Mouse (Mus musculus) kidney, postnatal 36 days (tissue): ENCODE measurements around the gene Usf3.
A peak's percentile ranks its signal among the peaks of the same experiment; 100 is the strongest.

Experiments used
- DNase-seq, 2 experiments: peaks; one replicate each; pipeline ENCODE4 v3.0.0; 2021 to 2022; ENCODE audit warnings: mixed read lengths in 2 of 2

Gene Usf3

DNA sequence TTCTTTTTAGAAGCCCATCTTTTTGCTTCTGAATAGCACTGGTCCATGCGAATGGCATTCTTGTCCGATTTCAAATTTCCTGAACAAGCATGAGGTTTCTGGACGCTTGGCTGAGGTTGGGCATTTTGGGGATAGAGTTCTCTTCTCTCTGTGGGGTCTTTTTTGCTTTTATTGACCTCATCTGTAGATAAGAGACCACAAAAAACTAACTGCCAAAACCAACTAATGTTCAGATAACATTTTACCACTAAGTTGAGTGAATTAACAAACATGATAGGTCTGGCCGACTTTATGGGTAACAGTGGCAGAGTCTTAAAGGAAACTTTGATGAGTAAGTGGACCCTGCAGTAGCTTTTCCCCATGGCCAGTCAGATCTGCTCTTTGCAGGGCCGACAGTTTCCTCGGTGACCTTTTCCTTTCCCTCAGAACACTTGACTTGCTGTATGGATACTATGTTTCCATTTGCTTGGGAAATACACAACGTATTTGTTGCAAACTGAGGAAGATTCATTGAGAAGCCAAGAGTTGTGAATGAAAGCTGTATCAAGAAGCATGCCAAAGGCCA is 1.0 kb downstream of the Usf3 start:
- no peak for DNase-seq

DNA sequence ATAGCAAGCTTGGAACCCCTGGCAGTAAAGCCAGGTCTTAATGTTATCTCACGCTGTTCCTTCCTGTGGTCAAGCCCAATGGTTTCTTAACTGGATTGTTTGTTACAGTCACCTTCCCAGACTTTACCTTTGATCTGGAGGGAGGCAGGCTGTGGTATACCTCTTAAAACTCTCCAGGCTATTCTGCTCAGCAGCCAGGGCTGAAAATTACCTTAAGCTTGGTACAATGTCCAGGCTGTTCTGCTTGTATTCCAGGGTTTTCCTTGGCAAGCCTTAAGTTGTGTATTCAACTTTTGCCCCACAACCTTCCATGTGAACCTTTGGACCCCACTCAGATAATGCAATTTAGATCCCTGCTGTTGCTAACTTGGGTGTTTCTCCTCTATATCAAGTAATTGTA is 2.0 kb downstream of the Usf3 start:
- DNase-seq, result peak; percentile 51 to 79

DNA sequence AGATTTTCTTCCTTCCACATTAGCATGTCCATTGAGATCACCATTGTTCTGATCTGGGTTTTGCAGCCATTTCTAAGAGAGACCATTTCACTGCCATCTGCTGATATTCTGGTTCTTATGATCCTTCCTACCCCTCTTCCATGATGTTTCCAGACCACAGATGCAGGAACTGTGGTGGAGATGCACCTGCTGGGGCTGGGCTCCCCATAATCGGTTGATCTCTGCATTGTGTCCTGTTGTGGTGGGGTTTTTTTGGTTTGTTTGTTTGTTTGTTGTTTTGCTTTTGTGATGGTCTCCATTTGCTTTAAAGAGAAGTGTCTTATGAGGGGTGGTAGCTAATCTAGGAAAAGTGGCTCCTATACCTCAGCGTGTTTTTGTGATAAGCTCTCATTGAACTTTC is 3.5 kb downstream of the Usf3 start:
- no peak for DNase-seq

DNA sequence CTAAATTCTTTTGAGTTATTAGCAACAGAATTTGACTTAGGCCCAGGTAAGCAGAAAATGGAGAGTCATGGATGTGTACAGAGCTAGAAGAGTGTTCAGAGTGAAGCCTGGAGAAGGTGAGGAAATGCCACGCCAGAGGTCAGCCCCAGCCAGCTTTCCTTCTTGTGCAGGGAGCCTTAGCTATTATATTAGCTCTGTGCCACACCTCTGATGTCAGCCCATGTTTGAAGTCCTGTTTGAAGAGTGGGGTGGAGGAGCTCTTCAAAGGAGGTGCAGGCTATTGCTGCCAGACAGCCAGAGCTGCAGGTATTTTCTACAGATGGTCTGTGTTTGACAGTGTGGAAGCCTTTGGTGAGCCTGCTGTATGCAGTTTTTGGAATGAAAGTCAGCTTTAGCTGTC is 5.5 kb downstream of the Usf3 start:
- no peak for DNase-seq

DNA sequence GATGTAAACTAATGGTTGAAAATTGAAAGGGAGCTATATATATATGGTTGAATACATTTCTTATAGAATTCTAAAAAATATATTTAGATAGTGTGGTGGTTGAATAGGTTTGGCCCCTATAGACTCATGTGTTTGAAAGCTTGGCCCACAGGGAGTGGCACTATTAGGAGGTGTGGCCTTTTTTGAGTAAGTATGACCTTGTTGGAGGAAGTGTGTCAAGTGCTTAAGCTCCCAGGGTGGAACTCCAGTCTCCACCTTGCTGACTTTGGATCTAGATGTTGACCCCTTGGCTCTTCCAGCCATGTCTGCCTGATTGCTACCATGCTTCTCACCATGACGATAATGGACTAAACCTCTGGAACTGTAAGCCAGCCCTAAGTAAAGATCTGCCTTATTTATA is 9.6 kb downstream of the Usf3 start:
- DNase-seq, result no peak

DNA sequence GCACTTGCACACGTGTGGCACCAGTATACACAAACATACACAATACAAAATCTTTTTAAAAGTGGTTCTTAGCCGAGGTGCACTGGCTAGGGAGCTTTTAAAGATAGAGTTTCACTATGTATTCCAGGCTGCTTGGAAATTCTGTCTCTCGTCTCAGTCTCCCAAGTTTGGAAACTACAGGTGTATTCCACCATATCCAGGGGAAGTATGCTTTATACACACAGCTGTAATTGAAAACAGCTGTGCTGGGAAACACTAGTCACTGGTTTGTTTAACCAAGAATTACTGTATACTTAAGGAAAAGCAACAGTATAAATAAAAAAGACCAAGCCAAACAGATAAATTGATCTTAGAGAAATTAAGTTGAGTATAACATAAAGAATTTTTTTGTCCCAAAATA is 11.7 kb downstream of the Usf3 start:
- DNase-seq, result no peak

DNA sequence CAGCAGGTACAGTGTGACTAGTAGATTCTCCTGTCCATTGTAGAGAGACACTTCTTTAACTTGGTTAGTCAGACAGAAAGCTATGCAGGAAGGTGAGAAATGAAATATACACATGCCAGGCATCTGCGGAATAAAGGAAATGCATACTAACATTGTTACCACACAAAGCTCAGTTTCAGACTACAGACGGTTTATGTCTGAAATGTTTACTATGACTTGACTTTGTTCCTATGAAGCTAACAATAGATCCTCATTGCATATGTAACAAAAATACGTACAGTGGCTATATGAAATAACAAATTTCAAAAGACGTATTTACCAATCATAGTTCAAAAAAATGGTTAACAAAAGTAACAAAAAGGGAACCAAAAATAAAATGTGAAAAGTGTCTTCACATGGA is 14.1 kb downstream of the Usf3 start:
- DNase-seq, result no peak

DNA sequence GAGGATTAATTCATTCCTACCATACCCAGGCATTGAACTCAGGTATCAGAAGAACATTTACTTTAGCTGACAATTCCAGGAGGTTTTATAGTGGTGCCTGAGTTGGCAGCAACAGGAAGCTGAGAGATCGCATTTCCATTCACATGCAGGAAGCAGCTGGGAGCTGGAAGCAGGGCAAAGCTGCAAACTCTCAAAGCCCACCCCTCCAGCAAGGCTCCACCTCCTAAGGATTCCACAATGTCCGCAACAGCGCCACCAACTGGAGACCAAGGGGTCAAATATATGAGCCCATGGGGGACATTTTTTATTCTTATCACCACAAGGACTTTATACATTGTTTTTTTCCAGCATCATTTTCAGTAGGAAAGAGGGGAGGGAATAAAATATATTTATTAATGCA is 15.7 kb downstream of the Usf3 start:
- no peak for DNase-seq

DNA sequence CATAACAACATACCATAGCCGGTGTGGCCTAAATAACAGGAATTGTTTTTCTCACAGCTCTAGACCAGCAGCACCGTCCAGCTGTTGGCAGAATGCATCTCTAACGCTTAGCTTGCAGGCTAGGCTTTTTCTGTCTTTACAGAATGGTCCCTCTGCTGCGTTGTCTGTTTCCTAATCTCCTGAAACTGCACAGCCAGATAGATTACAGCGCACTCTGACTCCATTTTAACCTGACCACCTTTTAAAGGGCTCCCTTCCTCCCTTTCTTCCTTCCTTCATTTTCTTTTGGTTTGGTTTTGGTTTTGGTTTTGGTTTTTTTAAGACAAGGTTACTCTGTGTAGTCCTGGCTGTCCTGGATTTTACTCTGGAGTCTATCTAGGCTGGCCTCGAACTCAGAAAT is 17.0 kb downstream of the Usf3 start:
- no peak for DNase-seq

DNA sequence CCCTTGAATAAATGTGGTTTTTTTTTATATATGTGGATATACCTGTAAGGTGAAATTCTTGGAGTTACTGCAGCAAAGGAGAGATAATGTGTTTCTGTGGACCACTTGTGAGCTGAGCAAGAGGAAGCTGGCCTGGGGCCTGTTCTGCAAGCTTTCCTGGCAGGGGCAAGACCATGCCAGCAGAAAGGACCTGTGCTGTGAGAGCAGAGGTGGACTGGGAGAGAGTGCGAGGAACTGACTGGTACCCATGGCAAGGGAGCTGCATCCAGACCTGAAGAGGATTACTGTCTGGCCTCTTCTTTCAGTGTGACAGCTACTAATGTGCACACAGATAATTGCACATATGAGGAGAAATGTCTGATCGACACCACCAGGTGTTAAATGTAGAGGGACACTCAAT is 17.9 kb downstream of the Usf3 start:
- no peak for DNase-seq

DNA sequence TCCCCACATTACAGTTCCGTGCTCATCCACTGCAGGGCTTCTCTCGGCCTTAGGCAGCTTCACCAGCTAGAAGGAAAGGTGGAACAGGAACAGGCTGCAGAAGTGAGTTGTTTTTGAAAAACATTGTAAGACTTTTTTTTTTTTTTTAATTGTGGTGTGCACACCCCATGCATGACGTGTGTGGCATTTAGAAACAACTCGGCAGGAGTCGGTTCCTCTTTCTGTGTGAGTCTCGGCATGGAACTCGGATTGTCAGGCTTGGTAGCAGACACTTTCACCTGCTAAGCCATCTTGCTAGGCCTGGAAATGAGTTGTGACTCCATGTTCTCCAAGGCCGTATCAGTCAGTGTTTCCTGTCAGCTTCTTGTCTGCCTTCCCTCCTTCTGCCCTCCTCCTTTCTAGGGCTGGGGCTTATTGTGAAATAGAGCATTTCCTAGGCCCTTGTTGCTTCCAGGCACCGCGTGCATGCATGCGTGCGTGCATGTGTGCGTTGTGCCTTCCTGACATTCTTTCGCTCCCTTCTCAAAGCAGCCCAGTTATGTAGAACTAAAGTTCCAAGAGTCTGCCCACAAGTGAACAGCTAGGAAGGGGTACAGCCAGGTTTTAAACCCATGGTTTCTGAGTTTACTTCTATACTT is 26.1 kb downstream of the Usf3 start:
- DNase-seq, result no peak

DNA sequence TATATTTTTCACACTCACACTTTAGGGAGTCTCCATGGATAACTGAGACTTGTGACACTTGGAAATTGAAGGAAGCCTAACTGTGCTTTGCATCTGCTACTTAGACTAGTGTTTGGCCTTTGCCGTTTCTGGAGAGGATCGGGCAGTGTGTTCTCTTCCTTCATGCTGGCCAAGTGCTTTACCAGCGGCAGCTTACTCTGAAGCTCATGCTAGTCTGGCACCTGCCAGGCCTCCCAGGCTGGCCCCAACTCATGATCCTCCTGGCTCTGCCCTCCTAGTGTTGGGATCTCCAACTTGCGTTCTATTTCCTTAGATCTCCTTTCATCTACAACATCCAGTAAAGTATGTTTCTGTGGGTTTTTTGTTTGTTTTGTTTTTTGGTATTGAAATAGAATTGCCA is 27.1 kb downstream of the Usf3 start:
- DNase-seq, result no peak

DNA sequence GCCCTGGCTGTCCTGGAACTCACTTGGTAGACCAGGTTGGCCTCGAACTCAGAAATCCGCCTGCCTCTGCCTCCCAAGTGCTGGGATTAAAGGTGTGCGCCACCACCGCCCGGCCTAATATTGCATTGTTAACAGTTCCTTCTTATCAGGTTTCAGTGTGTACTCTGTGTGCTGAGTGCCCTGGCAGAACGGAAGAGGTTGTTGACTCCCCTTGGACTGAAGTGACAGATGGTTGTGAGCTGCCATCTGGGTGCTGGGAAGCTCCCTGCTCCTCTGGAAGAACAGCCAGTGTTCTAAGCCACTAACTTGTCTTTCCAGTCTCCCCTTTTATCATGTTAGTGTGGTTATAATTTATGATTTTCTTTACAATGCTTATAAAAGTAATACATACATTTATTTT is 31.3 kb downstream of the Usf3 start:
- DNase-seq, result no peak

DNA sequence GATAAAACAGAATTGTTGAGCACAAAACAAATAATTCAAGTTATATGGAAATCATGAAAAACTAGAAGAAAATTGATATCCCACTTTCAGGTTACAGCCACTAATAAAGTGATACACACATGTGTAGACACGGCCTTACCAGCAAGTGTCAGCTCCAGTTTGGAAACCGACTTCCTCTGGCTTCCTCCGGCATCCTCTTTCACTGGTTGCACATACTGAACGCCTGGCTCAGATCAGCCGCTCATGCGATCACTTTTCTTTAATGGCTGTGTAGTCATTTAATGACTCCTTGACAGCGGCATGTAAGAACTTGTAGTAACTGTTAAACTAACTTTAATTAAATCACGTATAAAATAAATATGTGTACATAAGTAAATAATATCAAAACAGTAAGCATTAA is 32.9 kb downstream of the Usf3 start:
- no peak for DNase-seq

DNA sequence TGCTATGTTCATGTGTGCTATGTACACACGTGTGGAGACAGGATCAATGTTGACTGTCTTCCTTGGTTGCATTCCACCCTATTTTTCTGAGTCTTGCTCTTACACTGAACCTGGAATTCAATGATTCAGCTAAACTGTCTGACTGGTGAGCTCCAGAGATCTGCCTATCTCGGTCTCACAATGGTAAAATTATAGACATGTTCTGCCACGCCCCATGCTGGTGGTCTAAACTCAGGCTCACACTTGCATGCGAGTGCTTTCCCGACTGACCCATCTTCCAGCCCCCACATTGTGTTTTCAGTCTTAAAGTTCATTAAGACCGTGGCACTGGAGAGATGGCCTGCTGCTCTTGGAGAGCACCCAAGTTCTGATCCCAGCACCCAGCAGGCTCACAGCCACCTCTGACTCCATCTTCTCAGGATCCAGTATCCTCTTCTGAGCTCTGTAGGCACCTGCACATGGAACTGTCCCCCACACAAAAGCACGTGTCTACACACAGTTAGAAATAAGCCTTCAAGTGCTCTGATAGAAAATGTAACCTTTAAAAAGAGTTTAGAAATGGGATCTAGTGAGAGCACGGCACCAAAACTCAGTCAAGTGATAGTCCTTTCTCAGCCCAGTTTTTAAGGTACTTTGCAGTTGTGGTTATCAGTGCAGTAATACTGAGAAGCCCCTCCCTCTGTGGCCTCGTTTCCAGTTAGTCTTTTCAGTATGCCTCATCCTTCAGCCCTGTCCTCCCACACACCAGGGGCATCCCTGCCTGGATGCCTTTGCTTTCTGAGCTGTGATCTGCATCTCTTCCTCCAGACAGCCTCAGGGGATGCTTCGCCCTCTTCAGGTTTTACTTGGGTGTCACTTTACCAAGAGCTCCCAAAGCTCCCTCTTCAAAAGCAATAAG is 37.4 kb downstream of the Usf3 start:
- DNase-seq, result no peak

DNA sequence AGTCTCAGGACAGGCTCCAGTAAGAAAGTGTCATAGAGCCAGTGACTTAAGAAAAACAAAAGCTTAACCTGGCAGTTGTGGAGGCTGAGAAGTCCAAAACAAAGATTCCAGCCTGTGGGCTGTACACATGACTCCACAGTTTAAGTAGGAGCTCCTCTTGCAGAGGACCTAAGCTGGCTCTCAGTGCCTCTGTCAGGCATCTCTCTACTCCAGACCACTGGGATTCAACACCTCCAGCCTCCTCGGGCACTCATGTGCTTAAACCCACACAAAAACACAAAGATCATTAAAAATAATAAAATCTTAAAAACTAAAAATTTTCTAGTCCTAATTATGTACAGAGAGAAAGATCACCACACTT is 38.0 kb downstream of the Usf3 start:
- DNase-seq, result no peak

DNA sequence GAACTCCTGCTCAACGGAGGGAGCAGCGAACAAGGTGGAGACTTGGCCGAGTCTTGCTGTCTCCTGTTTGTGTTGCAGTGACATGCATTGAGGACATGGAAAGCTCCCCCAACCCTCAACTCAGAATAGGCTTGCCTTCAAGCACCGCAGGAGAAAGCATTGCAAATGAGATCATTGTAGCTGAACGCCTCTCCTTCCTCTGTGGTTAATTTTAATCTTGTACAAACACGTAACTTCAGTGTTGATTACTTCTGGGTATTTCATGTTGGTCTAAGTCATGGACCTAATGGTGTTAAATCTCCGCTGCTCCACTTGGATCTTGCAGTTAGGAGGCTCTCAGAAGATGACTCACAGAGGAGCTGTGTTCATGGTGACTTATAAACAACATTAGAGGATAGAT is 39.7 kb downstream of the Usf3 start:
- DNase-seq, result no peak

DNA sequence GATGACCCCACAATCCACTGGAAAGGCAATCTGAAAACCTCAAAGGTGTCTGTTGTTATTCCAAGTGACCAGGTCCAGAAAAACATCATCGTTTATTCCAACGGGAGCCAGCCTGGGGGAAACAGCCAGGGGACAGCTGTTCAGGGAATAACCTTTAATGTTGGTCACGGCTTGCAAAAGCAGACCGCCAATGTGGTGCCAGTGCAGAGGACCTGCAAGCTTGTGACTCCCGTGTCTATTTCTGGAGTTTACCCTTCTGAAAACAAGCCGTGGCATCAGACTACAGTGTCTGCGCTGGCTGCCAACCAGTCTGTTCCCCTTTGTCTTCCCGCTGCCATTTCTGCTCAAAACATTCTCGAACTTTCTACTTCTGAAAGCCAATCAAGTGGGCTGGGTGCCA is 42.5 kb downstream of the Usf3 start:
- DNase-seq, result no peak

DNA sequence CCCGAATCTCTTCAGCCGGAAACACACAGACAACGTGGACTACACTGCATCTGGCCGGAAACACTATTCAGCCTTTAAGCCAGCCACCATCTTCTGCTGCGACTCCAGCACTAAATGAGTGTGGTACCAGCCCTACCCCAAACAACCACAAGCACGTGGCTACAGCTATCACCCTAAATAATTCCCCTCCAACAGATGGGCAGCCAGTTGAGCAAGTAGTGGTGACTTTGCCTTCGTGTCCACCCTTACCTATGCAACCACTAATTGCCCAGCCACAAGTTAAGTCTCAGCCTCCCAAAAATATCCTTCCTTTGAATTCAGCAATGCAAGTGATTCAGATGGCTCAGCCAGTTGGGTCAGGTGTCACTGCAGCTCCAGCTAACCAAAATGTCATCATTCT is 43.4 kb downstream of the Usf3 start:
- no peak for DNase-seq

DNA sequence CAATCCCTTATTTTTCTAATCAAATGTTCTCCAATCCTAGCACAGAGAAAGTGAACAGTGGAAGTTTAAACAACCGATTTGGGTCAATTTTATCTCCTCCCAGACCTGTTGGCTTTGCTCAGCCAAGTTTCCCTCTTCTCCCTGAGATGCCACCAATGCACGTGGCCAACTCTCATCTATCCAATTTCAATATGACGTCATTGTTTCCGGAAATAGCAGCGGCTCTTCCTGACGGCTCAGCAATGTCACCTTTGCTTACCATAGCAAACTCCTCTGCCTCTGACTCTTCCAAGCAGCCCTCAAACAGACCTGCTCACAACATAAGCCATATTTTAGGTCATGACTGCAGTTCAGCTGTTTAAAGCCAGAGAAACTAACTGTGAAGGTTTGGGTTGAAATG is 48.4 kb downstream of the Usf3 start:
- no peak for DNase-seq

DNA sequence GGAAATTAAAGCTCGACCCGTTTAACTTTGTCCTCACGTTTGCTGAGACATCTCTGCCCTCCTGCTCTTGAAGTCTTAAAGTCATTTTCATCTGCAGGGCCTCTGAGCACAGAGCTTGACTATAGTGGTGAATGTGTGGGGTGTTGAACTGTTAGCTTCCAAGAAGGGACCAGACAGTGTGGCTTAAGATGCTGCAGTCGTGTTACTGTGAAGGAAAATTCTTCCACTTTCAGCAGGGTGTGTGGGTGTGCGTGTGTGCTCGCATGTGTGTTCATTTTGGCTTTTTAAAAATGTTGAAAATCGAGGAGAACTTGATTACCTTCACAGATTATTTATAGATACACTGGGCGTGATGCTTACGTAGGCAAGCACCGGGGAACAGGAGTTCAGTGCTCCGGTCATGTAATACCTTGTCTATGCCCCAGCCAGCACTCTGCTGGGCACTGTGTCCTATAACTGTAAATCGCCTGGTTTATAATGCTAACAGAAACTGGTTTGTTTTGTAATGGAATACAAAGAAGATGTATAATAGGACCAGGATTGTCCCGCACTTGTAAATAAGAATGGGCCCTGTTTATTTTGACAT is 53.8 kb downstream of the Usf3 start:
- no peak for DNase-seq

DNA sequence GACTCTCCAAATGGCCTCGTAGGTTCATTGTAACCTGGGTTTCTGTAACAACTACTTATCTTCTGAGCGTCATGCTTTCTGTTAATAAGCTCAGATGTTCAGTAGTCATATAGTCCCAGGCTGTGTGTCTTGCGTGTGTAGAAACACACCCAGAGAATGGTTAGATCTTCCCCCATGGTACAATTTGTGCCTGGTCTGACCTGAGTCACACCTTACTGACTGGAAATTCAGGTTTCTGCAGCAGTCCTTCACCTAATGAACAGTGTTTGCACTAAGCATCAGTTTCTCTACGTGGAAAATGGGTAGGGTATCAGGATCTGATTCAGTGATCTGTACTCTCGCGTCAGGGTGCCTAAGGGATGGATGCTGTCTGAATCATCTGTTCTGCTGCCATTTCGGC is 60.0 kb downstream of the Usf3 start:
- no peak for DNase-seq

DNA sequence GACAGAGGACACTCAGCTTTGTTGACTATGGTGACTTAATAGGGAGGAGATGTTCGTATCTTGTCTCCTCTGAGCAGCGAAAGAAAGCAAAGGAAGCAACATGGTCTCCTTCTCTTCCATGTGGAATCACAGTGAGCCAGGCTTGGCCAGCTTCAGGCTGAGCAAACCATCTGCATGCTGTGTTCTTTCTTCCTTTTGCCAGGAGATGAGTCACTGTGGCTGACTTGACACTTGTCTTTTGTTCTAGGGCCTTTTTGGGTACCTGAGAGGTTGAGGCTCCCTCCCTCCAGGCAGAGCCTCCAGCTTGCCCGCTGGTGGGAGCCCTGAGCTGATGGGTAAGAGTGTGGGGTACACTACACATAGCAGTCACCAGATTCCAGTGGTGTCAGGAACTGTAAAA is 64.8 kb downstream of the Usf3 start:
- no peak for DNase-seq

DNA sequence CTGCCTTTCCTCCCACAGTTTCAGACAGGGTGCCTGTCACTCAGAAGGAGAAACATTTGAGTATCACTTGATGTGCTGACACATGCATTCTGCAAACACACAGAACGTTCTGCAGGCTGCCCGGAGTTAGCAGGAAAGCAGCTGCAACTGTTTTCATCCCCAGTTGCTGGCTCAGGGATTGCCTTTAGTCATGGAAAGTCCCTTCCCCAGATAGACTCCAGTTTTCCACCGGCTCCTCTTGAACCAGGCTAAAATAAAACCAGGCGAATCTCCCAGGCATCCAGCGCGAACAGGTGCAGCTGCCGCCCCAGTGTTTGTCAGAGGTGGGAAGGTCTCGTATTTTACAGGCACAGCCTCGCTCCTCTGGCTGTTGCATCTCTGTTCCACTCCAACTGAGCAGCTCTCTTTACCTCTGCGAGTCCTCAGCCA is 65.8 kb downstream of the Usf3 start:
- no peak for DNase-seq
